Mouse (Mus musculus): Measurements from ENCODE around the gene Cox7c. TPM values are rescaled to one million over a fixed set of nuclear protein-coding genes. Genes with fewer than 3 reads are reported as not detected.
"Not testable (repeated sequence)": the region's sequence is repeated elsewhere in the genome, so short reads cannot be mapped to it uniquely, and the experiment has no call there.

Gene Cox7c
- polyA plus RNA-seq (2012; rRNA removed): 258 and 300 TPM in 2 replicates

GRCm38 (mm10) chr13:86046254-86046951, at the start of gene Cox7c:
Cox7c (minus strand) TSS chr13:86046904.
- Histone ChIP-seq H3K4me1 (ENCODE audit: control insufficient read depth, insufficient read depth, low read length) (no peaks in the 10 kb centered on the region), H3K4me3 (replicated peaks; ENCODE audit: extremely low read depth, low read depth, low read length) (peak within 1 kb of the TSS; percentile 94)
- peak; percentile 72 for DNase-seq
- peak; percentile 67; the same call in 1 of the 2 replicates for TF ChIP-seq POLR2A (IDR thresholded peaks at IDR 0.05; ENCODE audit: borderline replicate concordance, extremely low read depth, low read depth, low read length)
- no peak for TF ChIP-seq CTCF (IDR thresholded peaks at IDR 0.05; ENCODE audit: insufficient read depth, low read length)
- WGBS: under 1% methylated on average over 51 of the region's 51 CpGs

- Histone ChIP-seq H3K4me1 (ENCODE audit: control insufficient read depth, insufficient read depth, low read length) (no peaks in the 10 kb centered on the region), H3K4me3 (replicated peaks; ENCODE audit: extremely low read depth, low read depth, low read length) (no peak overlapping the region)
- TF ChIP-seq CTCF (IDR thresholded peaks at IDR 0.05; ENCODE audit: insufficient read depth, low read length): no peak
- WGBS: 42% methylated on average over 3 of the region's 3 CpGs
- no peak for DNase-seq
Observed at GRCm38 (mm10) chr13:86068011-86068724, 21.5 kb upstream of the Cox7c start.

GRCm38 (mm10) chr13:86067508-86067907, 20.8 kb upstream of the Cox7c start:
- TF ChIP-seq CTCF (IDR thresholded peaks at IDR 0.05; ENCODE audit: insufficient read depth, low read length): no peak
- no peak for TF ChIP-seq POLR2A (IDR thresholded peaks at IDR 0.05; ENCODE audit: borderline replicate concordance, extremely low read depth, low read depth, low read length)
- Histone ChIP-seq H3K4me1 (ENCODE audit: control insufficient read depth, insufficient read depth, low read length) (no peaks in the 10 kb centered on the region), H3K4me3 (replicated peaks; ENCODE audit: extremely low read depth, low read depth, low read length) (no peak overlapping the region)
- no peak for DNase-seq

GRCm38 (mm10) chr13:86054091-86054490, 7.4 kb upstream of the Cox7c start:
- not testable (repeated sequence) for DNase-seq; H3K4me3 ChIP-seq (replicated peaks; ENCODE audit: extremely low read depth, low read depth, low read length); H3K4me1 ChIP-seq (ENCODE audit: control insufficient read depth, insufficient read depth, low read length)
- 25% methylated on average over 8 of the region's 8 CpGs for WGBS

GRCm38 (mm10) chr13:86004907-86005675, 41.6 kb downstream of the Cox7c start:
- H3K4me1 ChIP-seq (ENCODE audit: control insufficient read depth, insufficient read depth, low read length): no peaks in the 10 kb centered on the region
- H3K4me3 ChIP-seq (replicated peaks; ENCODE audit: extremely low read depth, low read depth, low read length): no peak overlapping the region
- TF ChIP-seq POLR2A (IDR thresholded peaks at IDR 0.05; ENCODE audit: borderline replicate concordance, extremely low read depth, low read depth, low read length): no peak
- DNase-seq: no peak
- 79% methylated on average over 7 of the region's 7 CpGs for WGBS
